Mouse (Mus musculus) intestine, postnatal 0 days (tissue): ENCODE results near the gene Rab9b. TPM values are rescaled to one million over a fixed set of nuclear protein-coding genes. Genes with fewer than 3 reads are reported as not detected.

ENCODE experiments used
- ATAC-seq: fragments of 200-750 bp; cut with Nextera tagmentation; 2 replicates; pipeline ENCODE4 v1.8.0; 2017; ENCODE audit warnings: mild to moderate bottlenecking, moderate TSS enrichment, moderate library complexity
- H3K27ac ChIP-seq: fragments of 300-500 bp; sonication (generic); 2 replicates; pipeline ENCODE4 v1.5.1; 2014; ENCODE audit warnings: mild to moderate bottlenecking, low read depth, low read length, moderate library complexity
- H3K27me3 ChIP-seq: fragments of 300-500 bp; sonication (generic); replicated peaks from 2 replicates; pipeline ENCODE4 v1.6.1; 2014; ENCODE audit warnings: low read length, mixed read lengths; ENCODE audit not compliant: control insufficient read depth, insufficient read depth
- H3K36me3 ChIP-seq: fragments of 300-500 bp; sonication (generic); 2 replicates; pipeline ENCODE4 v1.6.1; 2014; ENCODE audit warnings: mild to moderate bottlenecking, moderate library complexity; ENCODE audit not compliant: control insufficient read depth, insufficient read depth
- H3K4me1 ChIP-seq: fragments of 300-500 bp; sonication (generic); replicated peaks from 2 replicates; pipeline ENCODE4 v1.6.1; 2014; ENCODE audit warnings: antibody characterized with exemption, low read length, mixed read lengths; ENCODE audit not compliant: control insufficient read depth, insufficient read depth
- H3K4me2 ChIP-seq: fragments of 300-500 bp; sonication (generic); replicated peaks from 2 replicates; pipeline ENCODE4 v1.6.1; 2014; ENCODE audit warnings: low read depth, mild to moderate bottlenecking, moderate library complexity
- H3K4me3 ChIP-seq: fragments of 300-500 bp; sonication (generic); 2 replicates; pipeline ENCODE4 v1.5.1; 2014; ENCODE audit warnings: low read depth, low read length
- H3K9ac ChIP-seq: fragments of 300-500 bp; sonication (generic); 2 replicates; pipeline ENCODE4 v1.6.1; 2014; ENCODE audit warnings: mild to moderate bottlenecking, low read depth, low read length
- H3K9me3 ChIP-seq: fragments of 300-500 bp; sonication (generic); 2 replicates; pipeline ENCODE4 v1.6.1; 2016; ENCODE audit warnings: mixed run types; ENCODE audit not compliant: control insufficient read depth
- CTCF ChIP-seq: sonication (generic); IDR thresholded peaks from 2 replicates; pipeline ENCODE4 v1.5.1; 2016; ENCODE audit warnings: low read depth, mild to moderate bottlenecking, control low read depth, antibody characterized with exemption, moderate library complexity
- WGBS: fragments of 180-500 bp; shearing (Covaris S2); extraction: QIAGEN DNeasy Blood & Tissue Kit; methylation state at CpG from one replicate; pipeline ENCODE4 v1.1.7; 2014; 5-methylcytosine and 5-hydroxymethylcytosine counted together
- polyA plus RNA-seq: library from polyadenylated mRNA; unstranded; fragments of >200 nt; fragmentation: Nextera tagmentation; extraction: Ambion mirVana; gene quantifications from 2 replicates; pipeline ENCODE4 v1.2.1, GENCODE M21; 2015

Rab9b gene
- polyA plus RNA-seq, result 0.21 and 0.27 TPM in 2 replicates

DNA sequence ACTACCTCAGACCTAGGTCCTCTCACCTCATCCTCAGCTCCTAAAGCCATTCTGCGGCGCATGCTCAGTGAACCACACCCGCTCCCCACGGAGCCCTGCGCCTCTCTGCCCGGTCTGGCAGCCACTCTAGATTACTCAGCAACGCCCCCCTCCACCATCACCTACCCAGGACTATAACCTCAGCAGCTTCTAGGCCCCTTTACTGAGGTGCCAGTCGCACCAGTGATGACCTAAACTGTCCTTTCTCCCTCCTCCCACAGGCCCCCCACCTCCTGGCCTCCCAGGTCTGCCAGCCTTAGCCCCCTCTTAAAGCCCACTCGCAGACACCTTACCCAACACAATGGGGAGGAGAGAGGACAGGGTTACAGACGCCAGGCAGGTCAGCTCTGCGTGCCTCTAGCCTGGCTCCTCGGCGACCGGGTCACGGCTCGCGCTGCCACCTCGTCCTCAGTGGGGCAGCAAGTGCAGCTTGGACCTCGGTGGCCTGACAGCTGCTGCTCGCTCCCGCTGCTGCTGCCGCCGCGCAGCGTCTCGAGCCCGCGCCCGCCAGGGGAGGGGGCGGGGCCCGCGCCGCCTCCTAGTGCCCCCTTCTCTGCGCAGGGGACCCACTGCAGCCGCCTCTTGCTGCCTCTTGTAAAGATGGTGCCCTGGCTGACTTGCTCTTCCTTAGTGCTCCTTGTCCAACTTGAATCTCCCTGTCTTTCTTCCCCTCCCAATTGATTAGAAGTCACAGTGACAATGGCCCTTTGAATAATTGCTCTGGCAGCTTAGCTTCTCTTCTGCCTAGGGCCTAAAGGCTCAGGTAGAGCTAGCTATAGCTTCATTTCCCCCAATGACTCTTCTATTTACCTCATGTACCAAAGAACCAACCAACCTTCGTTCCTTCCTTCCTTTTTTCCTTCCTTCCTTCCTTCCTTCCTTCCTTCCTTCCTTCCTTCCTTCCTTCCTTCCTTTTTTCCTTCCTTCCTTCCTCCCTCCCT lies at the start of gene Rab9b:
TSS of gene Rab9b (minus strand) at position 695 of the 980 bp plus-strand sequence.
- 17% methylated on average over 35 of the region's 36 CpGs for WGBS
- Histone ChIP-seq H3K4me3 (peak within 1 kb of the TSS; percentile 38), H3K9me3 (no peaks in the 10 kb centered on the region), H3K27me3 (no peaks in the 10 kb centered on the region), H3K4me2 (peak within 1 kb of the TSS; percentile 70), H3K36me3 (no peaks in the 10 kb centered on the region), H3K4me1 (no peaks in the 10 kb centered on the region), H3K27ac (no peak within 1 kb of the TSS), H3K9ac (0 out of 2 replicates have a peak within 1 kb of the TSS, but pooled peaks have one; percentile 17)
- no peak for TF ChIP-seq CTCF
- ATAC-seq, result 0 out of 2 replicates have a peak, but pooled peaks have one; percentile 45

DNA sequence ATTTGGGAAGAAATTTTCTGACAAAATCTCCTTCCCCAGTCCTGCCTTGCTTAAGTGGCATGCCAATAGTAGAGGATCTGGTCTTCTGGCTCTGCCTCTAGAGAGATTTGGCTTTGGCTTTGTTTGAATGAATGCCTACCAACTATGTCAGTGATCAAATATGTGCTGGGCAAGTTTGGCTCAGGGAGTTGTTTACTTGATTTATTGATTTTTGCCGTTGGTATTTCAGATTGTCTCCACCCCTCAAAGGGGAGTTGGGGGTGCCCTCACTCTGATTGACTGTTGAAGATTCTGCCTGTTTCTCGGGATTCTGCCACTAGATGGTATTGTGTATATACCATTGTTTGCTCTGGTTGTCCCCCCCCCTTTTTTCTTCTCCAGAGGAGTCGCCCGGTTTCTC lies 35.8 kb upstream of the Rab9b start:
- Histone ChIP-seq H3K4me3 (no peak overlapping the region), H3K9me3 (no peaks in the 10 kb centered on the region), H3K4me1 (no peaks in the 10 kb centered on the region), H3K4me2 (no peak overlapping the region), H3K27ac (no peak overlapping the region), H3K36me3 (no peaks in the 10 kb centered on the region), H3K9ac (no peak overlapping the region), H3K27me3 (no peaks in the 10 kb centered on the region)
- no peak for TF ChIP-seq CTCF
- 42% methylated on average over 4 of the region's 4 CpGs for WGBS
- ATAC-seq, result no peak

DNA sequence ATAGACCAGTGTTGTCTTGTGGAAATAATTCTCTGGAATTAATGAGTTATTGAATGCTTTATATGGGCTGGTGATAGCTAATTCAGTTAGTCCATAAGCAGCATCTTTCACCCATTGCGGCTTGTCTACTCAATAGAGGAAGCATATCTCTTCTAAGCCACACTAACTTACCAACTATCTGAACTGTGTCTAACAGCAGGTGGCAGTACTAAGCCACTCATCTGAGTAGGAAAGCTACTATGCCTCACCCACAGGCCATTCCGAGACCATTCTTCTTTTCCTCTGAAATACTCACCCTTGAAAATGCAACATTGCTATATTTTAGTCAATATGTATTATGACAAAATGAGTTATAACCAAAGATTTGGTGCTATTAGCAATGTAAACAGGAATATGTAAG lies 27.2 kb upstream of the Rab9b start:
- no peaks in the 10 kb centered on the region for H3K27me3 ChIP-seq
- H3K9ac ChIP-seq, result no peak overlapping the region
- H3K4me3 ChIP-seq, result no peak overlapping the region
- no peaks in the 10 kb centered on the region for H3K9me3 ChIP-seq
- no peaks in the 10 kb centered on the region for H3K4me1 ChIP-seq
- no peak for ATAC-seq
- no peak overlapping the region for H3K27ac ChIP-seq
- H3K36me3 ChIP-seq, result no peaks in the 10 kb centered on the region
- peak; percentile 72 for TF ChIP-seq CTCF
- WGBS, result 50% methylated on average over 2 of the region's 2 CpGs
- H3K4me2 ChIP-seq, result no peak overlapping the region

DNA sequence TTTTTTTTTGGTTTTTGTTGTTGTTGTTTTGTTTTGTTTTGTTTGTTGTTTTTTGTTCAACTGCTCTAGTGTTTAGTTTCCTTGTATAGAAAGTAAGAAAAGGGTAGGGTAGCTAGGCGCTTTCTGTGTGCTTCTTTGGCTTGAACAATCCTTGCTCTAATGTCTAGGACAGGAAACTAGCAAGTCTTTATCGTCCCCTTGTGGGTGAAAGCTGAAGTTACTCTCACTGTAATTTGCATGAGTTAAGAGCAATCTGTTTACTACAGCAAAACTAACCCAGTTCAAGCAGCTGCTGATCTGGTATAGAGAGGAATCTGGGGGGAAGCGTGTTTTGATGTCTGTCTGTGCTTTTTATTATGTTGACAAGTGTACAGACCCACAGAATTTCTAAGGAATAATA lies 18.3 kb downstream of the Rab9b start:
- no peak for ATAC-seq
- peak; percentile 56 for TF ChIP-seq CTCF
- Histone ChIP-seq H3K9ac (no peak overlapping the region), H3K27me3 (no peaks in the 10 kb centered on the region), H3K4me1 (no peaks in the 10 kb centered on the region), H3K27ac (no peak overlapping the region), H3K36me3 (no peaks in the 10 kb centered on the region), H3K9me3 (no peaks in the 10 kb centered on the region), H3K4me2 (no peak overlapping the region), H3K4me3 (no peak overlapping the region)
- WGBS, result 35% methylated on average over 3 of the region's 3 CpGs

DNA sequence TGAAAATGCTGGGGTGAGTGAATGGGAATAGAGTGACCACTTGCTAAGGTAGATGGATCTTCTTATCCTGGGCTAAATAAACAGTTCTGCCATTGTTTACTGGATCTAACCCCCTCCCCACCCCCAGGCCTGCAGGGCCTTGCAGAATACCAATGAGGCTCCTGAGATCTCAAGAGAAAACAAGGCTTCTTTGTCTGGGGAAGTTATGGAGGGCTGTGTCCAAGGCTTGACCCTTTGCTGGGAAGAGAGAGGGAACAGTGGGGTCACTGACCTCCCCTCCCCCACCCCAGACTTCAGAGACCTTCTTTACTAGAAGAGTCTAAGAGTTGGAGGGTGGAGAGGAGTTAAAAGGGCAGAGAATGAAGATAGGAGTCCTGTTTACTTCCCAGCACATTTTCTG lies 39.9 kb downstream of the Rab9b start:
- H3K4me2 ChIP-seq, result no peak overlapping the region
- H3K4me1 ChIP-seq, result no peaks in the 10 kb centered on the region
- H3K27me3 ChIP-seq, result no peaks in the 10 kb centered on the region
- H3K9me3 ChIP-seq, result no peaks in the 10 kb centered on the region
- no peak overlapping the region for H3K27ac ChIP-seq
- H3K4me3 ChIP-seq, result no peak overlapping the region
- H3K36me3 ChIP-seq, result no peaks in the 10 kb centered on the region
- no peak for ATAC-seq
- TF ChIP-seq CTCF, result no peak
- no peak overlapping the region for H3K9ac ChIP-seq

- Histone ChIP-seq H3K36me3 (no peaks in the 10 kb centered on the region), H3K9ac (no peak overlapping the region), H3K9me3 (no peaks in the 10 kb centered on the region), H3K27ac (no peak overlapping the region), H3K4me1 (no peaks in the 10 kb centered on the region), H3K27me3 (no peaks in the 10 kb centered on the region), H3K4me2 (no peak overlapping the region), H3K4me3 (no peak overlapping the region)
- no peak for TF ChIP-seq CTCF
- WGBS, result 72% methylated on average over 4 of the region's 4 CpGs
- no peak for ATAC-seq
These were observed 43.5 kb downstream of the Rab9b start for GRCm38 (mm10) chrX:136825016-136825415.
